ENCODE assay signal across 23 mouse cellular contexts in genomic region chr8:24359022-24359600, GRCm38 (mm10).
DNase-seq lines count a peak whose midpoint lies in the region; ATAC-seq lines count a peak whose summit lies in the region.
"Had no signal": no experiment of that assay in that cellular context is flagged by ENCODE, and none has a peak within 500 bp of the region (broad histone marks: within the 10 kb centered on the region; RNA-seq: fewer than 3 reads in every experiment).

No protein-coding gene starts in this region.

- no peak overlapping the region for H3K4me2 ChIP-seq in kidney, embryonic 14.5 days (replicated peaks; ENCODE audit: low read depth, low read length)
- H3K4me2 ChIP-seq: embryonic facial prominence, embryonic 15.5 days; neural tube, embryonic 12.5 days had no signal

- DNase-seq in kidney, adult 18-20 months, result no peak
- DNase-seq in 3T3-L1 (ENCODE audit: low read depth, low spot score) (peak; percentile 6), R1 (ENCODE audit: low read depth, low spot score) (peak; percentile 96)
- DNase-seq in limb, embryonic 10.5 days (ENCODE audit: low spot score), result peak; percentile 37
- no peak for DNase-seq in layer of hippocampus, adult 9-10 months (ENCODE audit: low spot score)
- DNase-seq in ovary, adult 18-20 months (ENCODE audit: low spot score), result no peak
- DNase-seq: adrenal gland, postnatal 25 days; cerebellum, adult 11 months; cerebellum, postnatal 10 days; gastrocnemius, postnatal 36 days; left cerebral cortex, postnatal 4 days; liver, postnatal 0 days; right cerebral cortex, adult 18-20 months; thymus, adult 2 months had no signal

- peaks cover 3% of the 10 kb centered on the region; the same call in 1 of the 2 replicates for H3K9me3 ChIP-seq in kidney, embryonic 14.5 days (ENCODE audit: control insufficient read depth, low read length)
- no peaks in the 10 kb centered on the region for H3K9me3 ChIP-seq in limb, embryonic 10.5 days (replicated peaks)
- H3K9me3 ChIP-seq: embryonic facial prominence, embryonic 15.5 days; heart, embryonic 10.5 days; midbrain, embryonic 10.5 days had no signal

- H3K4me3 ChIP-seq in kidney, embryonic 14.5 days (ENCODE audit: low read length), result no peak overlapping the region
- no peak overlapping the region for H3K4me3 ChIP-seq in limb, embryonic 10.5 days
- H3K4me3 ChIP-seq: embryonic facial prominence, embryonic 15.5 days; heart, embryonic 10.5 days; hindbrain, embryonic 10.5 days; midbrain, embryonic 10.5 days; neural tube, embryonic 12.5 days had no signal

- no peak overlapping the region for H3K27ac ChIP-seq in kidney, embryonic 14.5 days (ENCODE audit: low read depth, low read length)
- no peak overlapping the region for H3K27ac ChIP-seq in limb, embryonic 10.5 days
- H3K27ac ChIP-seq: embryonic facial prominence, embryonic 15.5 days; heart, embryonic 10.5 days; hindbrain, embryonic 10.5 days; macrophage; midbrain, embryonic 10.5 days; neural tube, embryonic 12.5 days had no signal

- H3K36me3 ChIP-seq in kidney, embryonic 14.5 days (ENCODE audit: control insufficient read depth, insufficient read depth, low read length), result no peaks in the 10 kb centered on the region
- H3K36me3 ChIP-seq in limb, embryonic 10.5 days, result no peaks in the 10 kb centered on the region
- H3K36me3 ChIP-seq: embryonic facial prominence, embryonic 15.5 days; heart, embryonic 10.5 days; hindbrain, embryonic 10.5 days; midbrain, embryonic 10.5 days; neural tube, embryonic 12.5 days had no signal

- peak; percentile 35; the same call in 1 of the 2 replicates for ATAC-seq in kidney, embryonic 14.5 days (ENCODE audit: low FRiP score, low TSS enrichment)
- no peak for ATAC-seq in CD4-positive, CD25-positive, alpha-beta regulatory T cell, adult 4 months
- ATAC-seq: forebrain, embryonic 16.5 days; liver, postnatal 0 days had no signal

- H3K4me1 ChIP-seq in kidney, embryonic 14.5 days (ENCODE audit: control insufficient read depth, insufficient read depth, low read length), result 0 out of 2 replicates have a peak, but pooled peaks cover 2% of the 10 kb centered on the region
- H3K4me1 ChIP-seq in limb, embryonic 10.5 days, result peaks cover 1% of the 10 kb centered on the region; the same call in 1 of the 2 replicates
- H3K4me1 ChIP-seq: embryonic facial prominence, embryonic 15.5 days; heart, embryonic 10.5 days; hindbrain, embryonic 10.5 days; midbrain, embryonic 10.5 days had no signal

- H3K27me3 ChIP-seq in kidney, embryonic 14.5 days (ENCODE audit: control insufficient read depth, insufficient read depth, low read length), result no peaks in the 10 kb centered on the region
- no peaks in the 10 kb centered on the region for H3K27me3 ChIP-seq in limb, embryonic 10.5 days (ENCODE audit: low read depth, poor library complexity, severe bottlenecking)
- H3K27me3 ChIP-seq: embryonic facial prominence, embryonic 15.5 days; neural tube, embryonic 12.5 days had no signal

- no peak overlapping the region for H3K9ac ChIP-seq in kidney, embryonic 14.5 days (ENCODE audit: low read depth, low read length)
- H3K9ac ChIP-seq: embryonic facial prominence, embryonic 15.5 days; liver, postnatal 0 days; neural tube, embryonic 12.5 days had no signal

Comparison
In these comparisons a context has a peak if more than half of its experiments do, and no peak if none do; other contexts are left out.
1. DNase-seq: peak in 3T3-L1 (single experiment), R1 (single experiment) and limb, embryonic 10.5 days (single experiment); none in kidney, adult 18-20 months (single experiment), layer of hippocampus, adult 9-10 months (single experiment) and ovary, adult 18-20 months (single experiment).